Mouse (Mus musculus) kidney, adult 11 months (tissue): ENCODE measurements around the gene Fam120a.
A peak's percentile ranks its signal among the peaks of the same experiment; 100 is the strongest.

Experiments used
- DNase-seq: peaks from one replicate; pipeline ENCODE4 v3.0.0; 2022

The Fam120a gene

GRCm38 (mm10) chr13:48911426-48911825, 56.4 kb downstream of the Fam120a start:
- DNase-seq, result no peak

DNA sequence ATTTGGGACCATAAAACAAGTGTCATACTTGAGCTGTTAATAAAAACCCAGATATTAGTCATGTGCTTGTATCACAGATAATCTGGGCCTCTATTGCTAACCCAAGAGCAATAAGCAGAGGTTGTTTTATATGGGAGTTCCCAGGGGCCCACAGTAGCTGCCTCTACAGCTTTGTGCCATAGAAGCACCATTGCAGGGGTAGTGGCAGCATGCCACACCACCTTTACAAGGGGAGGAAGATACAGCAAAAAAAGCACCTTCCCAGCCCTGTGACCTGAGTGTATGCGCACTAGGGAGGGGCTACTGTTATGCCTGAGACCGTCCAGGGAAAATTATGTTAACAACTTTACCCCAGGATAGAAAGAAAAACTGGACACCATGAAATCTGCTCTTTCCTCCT, 62.4 kb downstream of the Fam120a start:
- DNase-seq, result no peak

- no peak for DNase-seq
Measured at GRCm38 (mm10) chr13:48895376-48895775, 72.4 kb downstream of the Fam120a start.

DNA sequence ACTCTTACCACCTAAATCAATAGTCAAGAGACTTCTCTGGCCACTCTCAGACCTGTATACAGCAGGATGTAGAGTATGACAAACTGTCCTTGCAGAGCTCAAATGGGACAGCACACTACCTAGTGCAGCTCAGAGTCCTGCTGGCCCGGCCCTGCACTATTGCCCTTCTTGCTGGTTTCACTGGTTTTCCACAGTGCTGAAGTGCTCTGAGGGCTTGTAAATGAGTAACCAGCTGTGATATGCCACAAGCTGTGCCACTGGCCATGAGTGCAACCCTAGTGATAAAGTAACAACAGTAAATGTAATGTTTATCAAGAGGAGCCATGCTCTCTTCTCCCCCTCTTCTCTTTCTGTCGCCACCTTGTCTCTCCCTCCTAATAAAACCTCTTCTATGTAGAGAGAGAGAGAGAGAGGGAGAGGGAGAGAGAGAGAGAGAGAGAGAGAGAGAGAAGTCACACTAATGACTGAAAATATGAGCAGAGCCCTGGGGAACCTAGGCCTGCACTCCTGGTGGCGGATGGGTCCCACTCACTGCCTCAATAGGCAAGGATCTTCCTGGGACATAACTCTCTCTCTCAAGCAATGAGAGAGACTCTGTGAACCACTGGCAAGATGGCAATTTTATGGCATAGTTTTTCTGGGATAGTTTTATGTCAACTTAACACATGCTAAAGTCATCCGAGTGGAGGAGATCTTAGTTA, 77.4 kb downstream of the Fam120a start:
- peak; percentile 49 for DNase-seq

DNA sequence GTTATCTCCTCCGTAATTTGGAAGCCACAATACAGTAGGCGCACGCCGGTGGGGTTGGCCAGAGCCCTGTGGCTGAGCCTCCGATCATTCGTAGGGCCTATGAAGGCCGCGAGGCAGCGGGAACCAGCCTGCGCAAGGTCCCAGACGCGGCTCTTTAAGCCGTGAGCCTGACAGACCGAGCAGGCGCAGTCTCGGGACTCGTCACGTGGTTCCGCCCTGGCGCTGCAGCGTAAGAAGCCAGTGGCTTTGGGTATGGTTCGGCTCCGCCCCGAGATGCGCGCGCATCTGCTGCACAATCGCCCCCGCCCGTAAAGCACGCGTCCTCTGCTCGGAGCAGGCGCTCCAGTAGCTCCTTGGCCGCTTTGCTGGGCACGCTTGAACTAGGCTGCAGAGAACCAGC, 89.3 kb downstream of the Fam120a start:
- peak; percentile 98 for DNase-seq

DNA sequence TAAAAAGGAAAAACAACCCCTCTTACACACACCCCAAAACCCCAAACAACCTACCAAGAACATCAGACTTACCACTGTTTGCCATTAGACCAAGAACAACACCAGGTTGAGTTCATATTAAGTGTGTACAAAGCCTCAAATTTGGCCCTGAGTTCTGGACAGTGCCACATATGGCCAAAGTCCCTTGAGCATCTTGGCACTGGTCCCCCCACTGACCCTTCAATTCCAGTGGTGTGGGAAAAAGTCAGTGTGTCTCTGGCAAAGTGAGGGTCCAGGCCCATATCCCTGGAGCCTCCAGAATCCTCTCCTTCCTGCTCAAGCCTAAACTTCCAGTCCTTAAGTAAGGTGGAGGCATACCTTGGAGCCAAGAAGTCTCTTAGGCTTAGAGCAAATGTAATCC, 90.0 kb downstream of the Fam120a start:
- DNase-seq, result peak; percentile 38

GRCm38 (mm10) chr13:48872726-48873125, 95.1 kb downstream of the Fam120a start:
- no peak for DNase-seq

- peak; percentile 55 for DNase-seq
Measured at GRCm38 (mm10) chr13:48871887-48872606, 95.8 kb downstream of the Fam120a start.

GRCm38 (mm10) chr13:48870771-48871731, 96.8 kb downstream of the Fam120a start, which contains the start of gene Phf2:
Phf2 (minus strand) TSS chr13:48871119.
- DNase-seq, result no peak

GRCm38 (mm10) chr13:48869950-48870770, 97.7 kb downstream of the Fam120a start:
- no peak for DNase-seq

- DNase-seq, result peak; percentile 49
Measured at GRCm38 (mm10) chr13:48869600-48869949, 98.2 kb downstream of the Fam120a start.

DNA sequence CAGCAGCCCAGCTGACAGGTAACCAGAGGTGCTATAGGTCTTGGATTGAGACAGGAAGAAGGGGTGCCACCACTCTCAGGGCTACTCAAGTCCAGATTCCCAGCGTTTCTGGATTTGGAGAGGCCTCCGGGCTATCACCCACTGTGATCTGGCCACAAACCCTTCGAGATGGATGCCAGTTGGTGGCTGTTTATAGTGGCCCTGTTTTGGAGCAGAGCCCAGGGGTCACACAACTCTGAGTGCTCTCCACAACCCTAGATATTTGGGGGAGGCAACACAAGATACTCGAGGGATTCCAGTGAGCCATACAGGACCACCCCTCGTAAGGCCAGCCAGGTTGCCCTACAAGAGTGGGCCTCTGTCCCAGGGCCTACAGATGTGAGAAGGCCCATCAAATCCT, 98.7 kb downstream of the Fam120a start:
- DNase-seq, result no peak

- DNase-seq, result no peak
Measured at GRCm38 (mm10) chr13:48864673-48865356, 103.0 kb downstream of the Fam120a start.

GRCm38 (mm10) chr13:48863556-48863955, 104.3 kb downstream of the Fam120a start:
- DNase-seq, result no peak

GRCm38 (mm10) chr13:48861913-48862312, 105.9 kb downstream of the Fam120a start:
- DNase-seq, result no peak

DNA sequence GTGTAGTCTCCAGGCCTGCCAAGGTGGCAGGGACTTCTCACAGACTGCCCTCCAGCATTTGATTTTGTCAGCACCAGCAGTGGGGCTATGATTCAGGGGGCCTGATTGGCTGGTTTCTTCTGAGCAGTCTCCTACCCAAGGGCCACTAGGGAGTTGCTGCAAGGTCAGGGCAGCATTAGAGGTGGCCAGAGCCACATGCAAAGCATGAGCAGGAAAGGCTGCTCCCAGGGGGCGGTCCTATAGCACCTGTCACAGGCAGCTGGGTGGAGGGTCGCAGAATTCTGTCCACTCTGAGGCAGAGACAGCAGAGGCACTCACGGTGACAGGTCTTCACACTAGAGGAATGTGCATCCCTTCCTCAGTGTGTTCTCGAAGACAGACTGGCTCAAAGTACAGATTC, 109.0 kb downstream of the Fam120a start:
- DNase-seq, result no peak

DNA sequence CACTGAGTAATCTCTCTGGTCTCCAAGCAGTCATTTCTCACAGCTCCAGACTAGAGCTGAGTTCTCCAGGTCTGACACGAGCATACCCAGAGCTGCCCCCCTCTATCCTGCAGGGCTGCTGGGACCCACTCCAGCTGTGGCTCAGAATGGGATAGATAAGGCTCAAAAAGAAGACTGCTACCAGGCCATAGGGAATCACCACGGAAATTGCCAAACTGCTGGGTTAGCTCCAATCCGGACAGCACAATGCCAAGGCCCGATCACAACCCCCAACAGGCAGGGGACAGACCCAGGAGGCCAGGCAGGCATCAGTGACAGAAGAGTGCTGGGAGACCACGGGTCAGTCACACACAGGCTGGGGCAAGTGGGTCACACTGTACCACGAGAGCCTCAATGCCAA, 109.8 kb downstream of the Fam120a start:
- no peak for DNase-seq

DNA sequence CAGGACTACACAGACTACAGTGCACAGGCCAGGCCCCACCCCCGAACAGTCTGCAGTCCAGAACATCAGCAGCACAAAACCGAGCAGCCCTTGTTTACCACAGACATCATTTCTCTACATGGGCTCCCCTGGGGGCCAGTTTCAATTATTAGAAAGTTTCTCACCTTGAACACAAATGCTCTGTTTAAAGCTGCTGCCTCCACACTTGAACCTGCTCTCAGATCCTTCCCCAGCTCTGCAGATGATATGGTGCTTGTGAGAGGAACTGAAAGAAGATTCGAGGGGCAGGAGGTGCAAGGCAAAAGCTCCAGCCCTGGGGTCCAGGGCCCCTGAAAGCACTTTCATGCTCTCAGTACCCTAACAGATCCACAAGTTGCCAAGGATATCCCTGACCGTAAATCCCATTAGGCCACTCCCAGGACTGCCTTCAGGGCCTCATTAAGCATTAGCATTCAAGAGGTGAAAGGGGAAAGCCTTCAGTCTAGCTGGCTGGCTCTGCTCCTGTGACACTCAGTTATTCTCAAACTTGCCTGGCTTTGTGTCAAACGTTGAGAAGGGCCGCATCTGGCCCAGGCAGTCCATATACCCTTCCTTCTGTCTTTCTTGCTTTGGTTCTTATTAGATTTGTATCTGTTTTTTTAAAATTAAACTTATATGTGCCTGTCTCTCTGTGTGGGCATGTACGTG, 110.4 kb downstream of the Fam120a start:
- DNase-seq, result peak; percentile 46

DNA sequence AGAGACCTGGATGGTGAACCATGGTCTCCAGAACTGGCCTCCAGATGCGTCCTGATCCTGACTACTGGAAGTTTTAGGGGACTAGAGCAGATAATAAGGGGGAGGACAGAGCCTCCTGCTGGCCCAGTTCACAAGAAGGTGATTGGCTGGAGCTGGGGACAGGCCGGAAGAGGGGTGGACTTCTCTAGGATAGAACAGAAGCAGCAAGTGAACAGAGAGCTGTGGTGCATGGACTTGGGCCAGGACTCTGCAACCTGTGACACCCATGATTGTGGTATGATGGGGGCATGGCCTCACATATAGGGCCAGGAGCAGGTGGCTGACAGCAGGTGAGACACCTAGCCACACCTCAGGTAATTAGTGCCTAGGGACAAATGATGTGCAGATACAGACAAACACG, 113.9 kb downstream of the Fam120a start:
- no peak for DNase-seq

- no peak for DNase-seq
Measured at GRCm38 (mm10) chr13:48853475-48853874, 114.3 kb downstream of the Fam120a start.

- no peak for DNase-seq
Measured at GRCm38 (mm10) chr13:48852859-48853258, 115.0 kb downstream of the Fam120a start.
